Mouse (Mus musculus): Measurements from ENCODE around the gene Capn8.

GRCm38 (mm10) chr1:182527921-182528858 lies 36.6 kb upstream of the Capn8 start:
- TF ChIP-seq POLR2A (IDR thresholded peaks at IDR 0.05; ENCODE audit: control insufficient read depth, extremely low read depth, insufficient read depth, low read length, poor library complexity): no peak
- no peak for TF ChIP-seq CTCF (IDR thresholded peaks at IDR 0.05; ENCODE audit: borderline replicate concordance, control insufficient read depth, extremely low read depth, insufficient read depth, low read length, poor library complexity)
